Mouse (Mus musculus) bone marrow, adult 2 months (tissue): ENCODE results near the gene Luc7l3.

Experiments
- CTCF ChIP-seq: fragments of 200-500 bp; IDR thresholded peaks from 2 replicates; pipeline ENCODE4 v1.5.1; 2011; ENCODE audit warnings: low read length, control low read depth; ENCODE audit not compliant: control insufficient read depth, insufficient read depth
- POLR2A ChIP-seq: fragments of 200-500 bp; IDR thresholded peaks from 2 replicates; pipeline ENCODE4 v1.6.1; 2011; ENCODE audit warnings: low read depth, mild to moderate bottlenecking, control low read depth, low read length, borderline replicate concordance; ENCODE audit not compliant: control insufficient read depth

- no peak for TF ChIP-seq POLR2A
- TF ChIP-seq CTCF = no peak
Observed at GRCm38 (mm10) chr11:94272960-94273927, 48.5 kb downstream of the Luc7l3 start.
